9 mouse cellular contexts compared by ENCODE assay signal in the genomic region with DNA sequence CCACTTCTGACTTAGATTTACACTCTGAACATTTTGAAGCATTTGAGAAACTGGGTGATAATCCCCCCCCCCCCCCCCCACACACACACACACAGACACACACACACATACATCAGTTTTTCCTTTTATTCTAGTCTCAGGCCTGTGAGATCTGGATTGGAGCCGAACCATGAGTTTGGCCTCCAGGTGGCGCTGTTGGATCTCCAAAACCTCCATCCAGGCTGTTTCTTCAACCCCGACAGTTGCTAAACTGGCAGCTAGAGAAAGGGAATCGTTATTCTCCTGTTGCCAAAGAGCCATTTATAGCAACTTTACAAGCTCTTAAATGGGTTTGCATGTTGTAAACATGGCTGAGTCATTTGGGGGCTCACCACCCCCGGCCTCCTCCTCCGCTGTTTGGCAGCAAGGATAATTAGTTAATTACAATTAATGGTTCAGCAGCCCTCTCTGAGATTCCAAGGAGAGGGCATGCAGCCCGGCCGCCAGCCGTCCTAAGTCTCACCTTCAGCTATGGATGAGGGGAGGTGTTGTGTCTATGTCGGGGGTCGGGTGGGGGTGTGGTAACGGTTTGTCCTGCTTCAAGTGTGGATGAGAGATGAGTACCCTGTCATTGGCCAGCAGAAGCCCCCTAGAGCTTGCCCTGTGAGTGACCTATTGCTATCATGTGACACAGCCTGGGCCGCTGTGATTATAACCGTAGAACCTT.
DNase-seq lines count a peak whose midpoint lies in the region; ATAC-seq and TF ChIP-seq lines count a peak whose summit lies in the region.
"Had no signal": no experiment of that assay in that cellular context is flagged by ENCODE, and none has a peak within 500 bp of the region (broad histone marks: within the 10 kb centered on the region; RNA-seq: fewer than 3 reads in every experiment).

No protein-coding gene starts in this region.

- 0 out of 2 replicates have a peak, but pooled peaks have one; percentile 30 for ATAC-seq in granulocyte monocyte progenitor cell, adult 5-6 weeks (replicated peaks; ENCODE audit: poor library complexity, severe bottlenecking)
- no peak for ATAC-seq in activated CD4-positive, CD25-positive, alpha-beta regulatory T cell, adult 4 months

- no peaks in the 10 kb centered on the region for H3K27me3 ChIP-seq in E14TG2a.4 (ENCODE audit: insufficient read depth, low read length)
- H3K27me3 ChIP-seq: hindbrain, embryonic 15.5 days had no signal

- no peak overlapping the region for H3K4me3 ChIP-seq in E14TG2a.4 (replicated peaks; ENCODE audit: low read length)
- H3K4me3 ChIP-seq: hindbrain, embryonic 15.5 days had no signal

- peak; percentile 91 for DNase-seq in adrenal gland, postnatal 10 days
- peak; percentile 87 for DNase-seq in embryo, embryonic 11 days
- DNase-seq in layer of hippocampus, postnatal 25 days (ENCODE audit: extremely low spot score in 1 of 2, low spot score in 1 of 2) = peak; percentile 88 to 99
- DNase-seq in lung, postnatal 36 days = peak; percentile 88
- peak; percentile 70 to 84 for DNase-seq in right cerebral cortex, postnatal 36 days (ENCODE audit: low spot score in 2 of 2)

- peaks cover 25% of the 10 kb centered on the region for H3K4me1 ChIP-seq in E14TG2a.4 (replicated peaks; ENCODE audit: low read depth, low read length)
- H3K4me1 ChIP-seq: hindbrain, embryonic 15.5 days had no signal

- H3K9me3 ChIP-seq in E14TG2a.4 (ENCODE audit: low read length) = no peaks in the 10 kb centered on the region
- H3K9me3 ChIP-seq: hindbrain, embryonic 15.5 days had no signal

- peak; percentile 45 for TF ChIP-seq CTCF in E14TG2a.4 (conservative IDR thresholded peaks at IDR 0.05; ENCODE audit: low read length)

- peaks cover 57% of the 10 kb centered on the region for H3K36me3 ChIP-seq in E14TG2a.4 (ENCODE audit: insufficient read depth, low read length)
- H3K36me3 ChIP-seq: hindbrain, embryonic 15.5 days had no signal
